Mouse (Mus musculus) embryo, embryonic 11.5 days (tissue): ENCODE measurements around the gene Gm9857.
A peak's percentile ranks its signal among the peaks of the same experiment; 100 is the strongest.

Source experiments
- DNase-seq: peaks from one replicate; pipeline ENCODE4 v3.0.0-alpha.2; 2012; ENCODE audit warnings: low read depth, low spot score

The Gm9857 gene

GRCm38 (mm10) chr3:108925677-108926076 lies 14.6 kb downstream of the Gm9857 start:
- DNase-seq: no peak

GRCm38 (mm10) chr3:108921822-108922221 lies 18.4 kb downstream of the Gm9857 start:
- no peak for DNase-seq

- no peak for DNase-seq
Measured at GRCm38 (mm10) chr3:108920442-108921070, 19.7 kb downstream of the Gm9857 start.

- no peak for DNase-seq
Measured at GRCm38 (mm10) chr3:108918852-108919251, 21.4 kb downstream of the Gm9857 start.

- no peak for DNase-seq
Measured at GRCm38 (mm10) chr3:108917986-108918385, 22.3 kb downstream of the Gm9857 start.

- no peak for DNase-seq
Measured at GRCm38 (mm10) chr3:108916857-108917256, 23.4 kb downstream of the Gm9857 start.

GRCm38 (mm10) chr3:108915999-108916398 lies 24.2 kb downstream of the Gm9857 start:
- DNase-seq: no peak

- peak; percentile 91 for DNase-seq
Measured at GRCm38 (mm10) chr3:108911548-108912413, 28.5 kb downstream of the Gm9857 start, which contains the start of gene Prpf38b. Prpf38b (minus strand) TSS chr3:108911727.

GRCm38 (mm10) chr3:108911081-108911547 lies 29.1 kb downstream of the Gm9857 start:
- peak; percentile 24 for DNase-seq

- DNase-seq: no peak
Measured at GRCm38 (mm10) chr3:108910303-108911080, 29.8 kb downstream of the Gm9857 start.

GRCm38 (mm10) chr3:108902934-108903333 lies 37.3 kb downstream of the Gm9857 start:
- DNase-seq: no peak

- no peak for DNase-seq
Measured at GRCm38 (mm10) chr3:108902038-108902437, 38.2 kb downstream of the Gm9857 start.

GRCm38 (mm10) chr3:108900681-108901080 lies 39.6 kb downstream of the Gm9857 start:
- DNase-seq: no peak

- DNase-seq: no peak
Measured at GRCm38 (mm10) chr3:108900147-108900546, 40.1 kb downstream of the Gm9857 start.

GRCm38 (mm10) chr3:108898640-108899039 lies 41.6 kb downstream of the Gm9857 start:
- DNase-seq: no peak

- DNase-seq: no peak
Measured at GRCm38 (mm10) chr3:108892914-108893313, 47.3 kb downstream of the Gm9857 start.

- DNase-seq: no peak
Measured at GRCm38 (mm10) chr3:108892080-108892479, 48.2 kb downstream of the Gm9857 start.
